Mouse (Mus musculus): ENCODE data around the gene Ppil4.

DNA sequence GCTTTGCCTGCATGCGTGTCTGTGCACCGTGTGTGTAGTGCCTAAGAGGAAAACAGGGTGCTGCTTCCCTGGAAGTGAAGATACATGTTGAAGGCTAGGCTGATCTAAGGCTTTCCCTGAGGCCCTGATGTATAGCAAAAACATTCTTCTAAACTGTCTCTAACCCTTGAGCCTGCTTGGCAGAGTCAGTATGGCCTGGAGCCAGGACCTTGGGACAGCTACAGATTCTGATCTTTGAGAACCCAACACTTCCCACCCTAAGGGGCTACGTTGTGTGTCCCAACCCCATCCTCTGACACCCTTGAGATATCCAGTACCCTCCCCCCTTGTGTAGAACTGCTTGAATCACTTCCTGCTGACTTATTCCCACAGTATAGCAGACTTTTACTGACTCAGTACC, 14.3 kb upstream of the Ppil4 start:
- TF ChIP-seq POLR2A (IDR thresholded peaks at IDR 0.05; ENCODE audit: insufficient read depth, low read length) (no peak), CTCF (IDR thresholded peaks at IDR 0.05; ENCODE audit: low read depth, low read length) (no peak), EP300 (IDR thresholded peaks at IDR 0.05; ENCODE audit: insufficient read depth, low read depth, low read length) (no peak)

All from ES-Bruce4 (cell line).